Mouse (Mus musculus) limb, embryonic 15.5 days (tissue): Measurements from ENCODE around the gene Methig1. TPM values are rescaled to one million over a fixed set of nuclear protein-coding genes. Genes with fewer than 3 reads are reported as not detected.

Experiments used
- ATAC-seq: fragments of 200-750 bp; cut with Nextera tagmentation; 2 replicates; pipeline ENCODE4 v1.8.0; 2017; ENCODE audit warnings: low read depth, moderate TSS enrichment; ENCODE audit not compliant: insufficient number of reproducible peaks, low FRiP score, low TSS enrichment
- H3K27ac ChIP-seq: fragments of 300-500 bp; sonication (generic); 2 replicates; pipeline ENCODE4 v1.5.1; 2015; ENCODE audit warnings: moderate library complexity, mild to moderate bottlenecking, inconsistent platforms
- H3K27me3 ChIP-seq: fragments of 300-500 bp; sonication (generic); 2 replicates; pipeline ENCODE4 v1.6.1; 2015; ENCODE audit warnings: inconsistent platforms
- H3K36me3 ChIP-seq: fragments of 300-500 bp; sonication (generic); 2 replicates; pipeline ENCODE4 v1.6.1; 2015; ENCODE audit warnings: inconsistent platforms
- H3K4me1 ChIP-seq: fragments of 300-500 bp; sonication (generic); 2 replicates; pipeline ENCODE4 v1.6.1; 2015; ENCODE audit warnings: inconsistent platforms
- H3K4me2 ChIP-seq: fragments of 300-500 bp; sonication (generic); 2 replicates; pipeline ENCODE4 v1.6.1; 2015; ENCODE audit warnings: mild to moderate bottlenecking, inconsistent platforms
- H3K4me3 ChIP-seq: fragments of 300-500 bp; sonication (generic); 2 replicates; pipeline ENCODE4 v1.5.1; 2015; ENCODE audit warnings: mild to moderate bottlenecking, inconsistent platforms
- H3K9ac ChIP-seq: fragments of 300-500 bp; sonication (generic); 2 replicates; pipeline ENCODE4 v1.6.1; 2015; ENCODE audit warnings: inconsistent platforms
- H3K9me3 ChIP-seq: fragments of 300-500 bp; sonication (generic); 2 replicates; pipeline ENCODE4 v1.6.1; 2016; ENCODE audit warnings: inconsistent platforms
- whole genome bisulfite sequencing: fragments of 180-500 bp; shearing (Covaris S2); methylation state at CpG from one replicate; pipeline ENCODE4 v1.1.7; 2015; 5-methylcytosine and 5-hydroxymethylcytosine counted together
- polyA plus RNA-seq: library from polyadenylated mRNA; unstranded; fragments of >200 nt; fragmentation: Nextera tagmentation; extraction: Ambion mirVana; gene quantifications from 2 replicates; pipeline ENCODE4 v1.2.1, GENCODE M21; 2015

Methig1 gene
- polyA plus RNA-seq, 1 experiment from 2014 or later, result not detected

- Histone ChIP-seq H3K9me3 (no peaks in the 10 kb centered on the region), H3K27ac (no peak overlapping the region), H3K4me3 (no peak overlapping the region), H3K36me3 (no peaks in the 10 kb centered on the region), H3K27me3 (no peaks in the 10 kb centered on the region), H3K4me2 (no peak overlapping the region), H3K9ac (no peak overlapping the region), H3K4me1 (no peaks in the 10 kb centered on the region)
- ATAC-seq, result no peak
- WGBS, result 90% methylated on average over 9 of the region's 9 CpGs
Observed at GRCm38 (mm10) chr15:100385705-100386104, 32.8 kb downstream of the Methig1 start.

DNA sequence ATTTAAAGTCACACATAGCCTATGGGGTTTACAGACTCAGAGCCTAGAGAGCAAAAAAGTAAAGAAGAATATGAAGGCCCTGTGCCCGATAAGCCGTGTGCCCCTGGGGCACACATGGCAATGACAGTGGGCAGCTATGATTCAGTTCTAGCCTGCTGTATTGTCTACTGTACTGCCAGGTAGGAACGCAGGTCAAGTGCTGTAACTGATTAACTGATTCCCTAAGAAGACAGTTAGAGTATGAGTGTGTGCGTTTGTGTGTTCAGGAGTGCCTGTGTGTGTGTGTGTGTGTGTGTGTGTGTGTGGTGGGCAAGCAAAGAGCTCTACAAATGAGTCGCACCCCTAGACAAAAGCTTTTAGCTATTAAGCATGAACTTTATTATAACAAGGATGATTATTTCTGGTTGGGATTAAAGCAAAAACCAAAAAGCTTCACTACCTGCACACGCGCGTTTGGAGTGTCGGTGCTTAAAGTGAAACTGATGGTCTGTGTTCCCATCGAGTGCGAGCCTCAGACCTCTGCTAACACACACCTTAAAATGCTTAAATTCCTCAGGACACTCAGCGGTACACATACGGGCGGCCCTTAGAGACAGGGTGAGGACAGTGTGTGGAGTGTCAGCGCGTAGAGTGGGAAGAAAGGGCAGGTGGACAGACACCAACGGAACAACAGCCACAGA lies 34.7 kb downstream of the Methig1 start:
- no peaks in the 10 kb centered on the region for H3K27me3 ChIP-seq
- no peaks in the 10 kb centered on the region for H3K9me3 ChIP-seq
- 91% methylated on average over 17 of the region's 17 CpGs for WGBS
- H3K4me2 ChIP-seq, result no peak overlapping the region
- H3K4me1 ChIP-seq, result no peaks in the 10 kb centered on the region
- no peak for ATAC-seq
- H3K9ac ChIP-seq, result no peak overlapping the region
- no peak overlapping the region for H3K27ac ChIP-seq
- no peak overlapping the region for H3K4me3 ChIP-seq
- H3K36me3 ChIP-seq, result no peaks in the 10 kb centered on the region

GRCm38 (mm10) chr15:100388224-100388835 lies 35.4 kb downstream of the Methig1 start:
- 84% methylated on average over 16 of the region's 16 CpGs for WGBS
- Histone ChIP-seq H3K27me3 (no peaks in the 10 kb centered on the region), H3K4me1 (no peaks in the 10 kb centered on the region), H3K9ac (no peak overlapping the region), H3K27ac (no peak overlapping the region), H3K4me2 (no peak overlapping the region), H3K36me3 (peaks cover under 1% of the 10 kb centered on the region), H3K9me3 (no peaks in the 10 kb centered on the region), H3K4me3 (no peak overlapping the region)
- ATAC-seq, result no peak

DNA sequence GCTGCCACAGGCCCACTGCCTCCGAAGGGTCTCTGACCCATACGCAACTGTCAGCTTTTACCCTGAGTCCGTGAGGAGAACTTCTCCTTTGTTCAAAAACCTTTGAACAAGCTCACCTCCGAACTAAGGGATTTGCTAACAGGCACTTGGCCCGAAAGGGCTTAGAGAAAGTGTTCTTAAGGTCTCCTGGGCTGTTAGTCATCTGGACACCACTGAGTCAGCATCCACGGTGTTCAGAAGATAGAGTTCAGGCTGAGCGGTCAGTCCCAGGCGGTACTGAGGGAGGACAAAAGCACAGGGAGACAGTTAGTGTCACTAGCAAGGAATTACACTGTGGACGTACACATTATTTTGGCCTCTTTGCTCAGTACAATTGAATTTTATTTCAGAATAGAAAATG lies 35.9 kb downstream of the Methig1 start:
- Histone ChIP-seq H3K27me3 (no peaks in the 10 kb centered on the region), H3K9me3 (no peaks in the 10 kb centered on the region), H3K36me3 (peaks cover 6% of the 10 kb centered on the region), H3K9ac (no peak overlapping the region), H3K4me3 (no peak overlapping the region), H3K4me2 (no peak overlapping the region), H3K27ac (no peak overlapping the region), H3K4me1 (no peaks in the 10 kb centered on the region)
- WGBS, result 69% methylated on average over 9 of the region's 9 CpGs
- ATAC-seq, result no peak

- Histone ChIP-seq H3K4me2 (no peak overlapping the region), H3K36me3 (peaks cover 28% of the 10 kb centered on the region), H3K4me3 (no peak overlapping the region), H3K27ac (no peak overlapping the region), H3K4me1 (no peaks in the 10 kb centered on the region), H3K9me3 (no peaks in the 10 kb centered on the region), H3K9ac (no peak overlapping the region), H3K27me3 (no peaks in the 10 kb centered on the region)
- 72% methylated on average over 7 of the region's 7 CpGs for WGBS
- no peak for ATAC-seq
Observed at GRCm38 (mm10) chr15:100391066-100391465, 38.1 kb downstream of the Methig1 start.

DNA sequence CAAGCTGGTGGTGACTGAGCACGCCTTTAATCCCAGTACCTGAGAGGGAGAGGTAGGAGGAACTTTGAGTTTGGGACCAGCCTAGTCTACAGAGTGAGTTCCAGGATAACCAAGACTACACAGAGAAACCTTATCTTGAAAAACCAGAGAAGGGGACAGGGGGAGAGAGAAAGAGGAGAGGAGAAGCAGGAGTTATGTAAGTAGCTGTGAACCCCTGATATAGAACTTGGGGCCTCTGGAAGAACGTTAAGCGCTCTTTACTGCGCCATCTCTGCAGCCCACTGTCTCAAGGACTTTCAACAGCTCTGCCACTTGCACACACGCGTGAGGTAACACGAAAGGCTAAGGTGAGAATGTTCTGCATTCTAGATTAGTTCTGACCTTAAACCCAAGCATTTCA lies 38.6 kb downstream of the Methig1 start:
- no peak for ATAC-seq
- H3K4me1 ChIP-seq, result no peaks in the 10 kb centered on the region

DNA sequence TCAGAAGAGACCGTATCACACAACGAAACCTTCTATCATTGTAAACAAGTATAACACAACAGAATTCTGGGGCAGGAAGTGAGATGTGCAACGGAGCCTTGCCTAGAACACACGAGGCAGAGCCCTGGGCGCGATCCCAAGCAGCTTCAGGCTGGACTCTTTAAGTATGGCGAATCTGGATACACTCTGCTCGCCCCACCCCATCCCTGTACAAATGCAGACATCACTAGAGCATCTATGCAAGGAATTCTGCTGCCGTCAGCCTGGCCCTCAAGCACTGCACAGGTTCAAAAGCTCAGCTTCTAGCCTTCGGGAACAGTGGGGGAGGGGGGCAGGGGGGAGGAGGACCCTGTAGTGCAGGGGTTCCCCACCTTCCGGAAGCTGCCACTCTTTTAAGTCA lies 40.1 kb downstream of the Methig1 start:
- Histone ChIP-seq H3K27me3 (no peaks in the 10 kb centered on the region), H3K9ac (no peak overlapping the region), H3K4me2 (no peak overlapping the region), H3K9me3 (no peaks in the 10 kb centered on the region), H3K36me3 (peaks cover 47% of the 10 kb centered on the region), H3K27ac (no peak overlapping the region), H3K4me1 (no peaks in the 10 kb centered on the region), H3K4me3 (no peak overlapping the region)
- 69% methylated on average over 11 of the region's 11 CpGs for WGBS
- ATAC-seq, result no peak

More for the DNA sequence above, 38.6 kb downstream of the Methig1 start:
- no peak overlapping the region for H3K4me3 ChIP-seq
- H3K27ac ChIP-seq, result no peak overlapping the region
- H3K4me2 ChIP-seq, result no peak overlapping the region
- peaks cover 33% of the 10 kb centered on the region for H3K36me3 ChIP-seq
- WGBS, result 86% methylated on average over 7 of the region's 7 CpGs
- H3K9ac ChIP-seq, result no peak overlapping the region
- no peaks in the 10 kb centered on the region for H3K9me3 ChIP-seq
- no peaks in the 10 kb centered on the region for H3K27me3 ChIP-seq

DNA sequence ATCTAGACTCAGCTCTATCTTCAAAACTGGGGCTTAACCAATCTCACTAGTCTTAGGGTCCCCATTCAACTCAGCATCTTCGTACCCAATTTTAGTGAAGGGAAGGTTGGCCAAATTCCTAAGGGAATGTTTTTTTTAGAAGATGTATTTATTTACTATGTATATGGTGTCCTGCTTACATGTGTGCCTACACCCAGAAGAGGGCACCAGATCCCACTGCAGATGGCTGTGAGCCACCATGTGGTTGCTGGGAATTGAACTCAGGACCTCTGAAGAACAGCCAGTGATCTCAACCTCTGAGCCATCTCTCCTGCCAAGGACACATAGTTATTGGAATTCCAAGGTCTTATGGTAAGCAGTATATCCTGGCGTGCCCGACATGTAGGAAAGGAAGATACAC lies 42.6 kb downstream of the Methig1 start:
- Histone ChIP-seq H3K36me3 (peaks cover 72% of the 10 kb centered on the region), H3K4me3 (no peak overlapping the region), H3K27ac (no peak overlapping the region), H3K9me3 (no peaks in the 10 kb centered on the region), H3K27me3 (no peaks in the 10 kb centered on the region), H3K9ac (no peak overlapping the region), H3K4me2 (no peak overlapping the region), H3K4me1 (no peaks in the 10 kb centered on the region)
- no peak for ATAC-seq
- WGBS, result over 99% methylated on average over 3 of the region's 3 CpGs

DNA sequence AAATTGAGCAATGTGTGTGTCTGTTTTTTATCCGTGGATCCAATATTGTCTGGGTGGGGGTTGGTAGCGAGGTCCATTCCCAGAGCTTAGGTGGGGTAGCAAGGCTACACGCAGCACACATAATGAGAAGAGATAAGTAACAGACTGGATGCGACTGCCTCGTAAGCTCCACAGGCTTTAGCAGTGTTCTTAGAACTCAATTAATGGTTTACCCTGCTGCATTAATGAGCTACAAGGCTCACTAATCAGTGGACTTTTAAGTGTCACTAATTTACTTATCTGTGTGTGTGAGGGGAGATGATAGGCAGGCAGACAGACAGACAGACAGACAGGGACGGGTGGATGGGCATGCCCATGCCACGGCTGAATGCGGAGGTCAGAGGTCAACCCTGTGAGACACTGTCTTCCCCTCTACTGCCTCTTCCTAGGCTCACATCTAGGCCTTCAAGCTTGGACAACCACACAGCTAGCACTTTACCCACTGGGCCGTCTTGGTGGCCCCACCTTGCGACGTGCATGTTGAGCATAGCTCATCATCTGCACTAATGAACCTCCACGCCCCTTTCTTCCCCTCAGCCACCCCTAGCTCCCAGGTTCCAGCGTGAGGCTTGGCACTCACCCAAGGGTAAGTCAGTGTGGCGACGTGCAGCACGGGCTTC lies 47.8 kb downstream of the Methig1 start:
- H3K4me3 ChIP-seq, result no peak overlapping the region
- H3K4me1 ChIP-seq, result no peaks in the 10 kb centered on the region
- 0 out of 2 replicates have a peak, but pooled peaks have one; percentile 21 for ATAC-seq
- no peak overlapping the region for H3K27ac ChIP-seq
- H3K36me3 ChIP-seq, result peaks cover 99% of the 10 kb centered on the region
- H3K9ac ChIP-seq, result no peak overlapping the region
- no peaks in the 10 kb centered on the region for H3K9me3 ChIP-seq
- H3K27me3 ChIP-seq, result no peaks in the 10 kb centered on the region
- WGBS, result 81% methylated on average over 16 of the region's 16 CpGs
- no peak overlapping the region for H3K4me2 ChIP-seq

DNA sequence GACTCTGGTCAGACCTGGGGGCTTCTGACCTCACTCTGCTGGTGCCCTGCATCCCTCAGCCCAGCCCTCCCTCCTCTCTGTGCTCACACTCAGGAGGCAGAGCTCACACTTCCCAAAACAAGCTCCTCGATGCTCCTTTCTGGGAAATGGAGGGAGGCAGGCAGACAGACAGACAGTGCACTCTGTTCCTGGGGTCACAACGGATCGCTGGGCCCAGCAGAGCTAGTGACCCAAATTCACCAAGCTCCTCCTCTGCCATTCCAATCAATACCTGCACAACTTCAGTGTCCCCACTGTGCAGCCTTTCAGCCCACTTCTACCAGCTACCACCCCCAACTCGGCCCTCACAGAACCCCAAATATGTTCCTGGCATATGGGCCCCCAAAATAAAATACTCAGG lies 48.9 kb downstream of the Methig1 start:
- Histone ChIP-seq H3K36me3 (peaks cover 95% of the 10 kb centered on the region), H3K27ac (no peak overlapping the region), H3K4me1 (no peaks in the 10 kb centered on the region), H3K9me3 (no peaks in the 10 kb centered on the region), H3K4me2 (no peak overlapping the region), H3K27me3 (no peaks in the 10 kb centered on the region), H3K4me3 (no peak overlapping the region), H3K9ac (no peak overlapping the region)
- 88% methylated on average over 4 of the region's 4 CpGs for WGBS
- ATAC-seq, result no peak

DNA sequence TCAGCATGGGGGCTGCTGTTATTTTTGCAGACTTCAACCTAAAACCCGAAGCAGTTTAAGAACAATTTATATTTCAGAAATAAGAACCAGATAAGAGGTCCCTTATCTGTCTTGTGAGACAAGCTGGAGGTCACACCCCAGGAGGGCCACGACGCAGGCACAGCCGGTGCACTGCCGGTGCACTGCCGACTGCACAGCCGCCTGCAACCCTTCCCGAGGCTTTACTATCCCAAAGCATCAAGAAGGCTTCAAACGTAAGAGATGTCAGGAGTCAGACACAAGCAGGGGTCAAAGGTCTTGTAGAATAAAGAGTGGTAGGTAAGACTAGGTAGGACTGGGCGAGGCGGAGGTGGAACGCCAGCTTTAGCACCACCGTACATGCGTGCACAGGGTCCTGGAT lies 49.4 kb downstream of the Methig1 start:
- no peak overlapping the region for H3K27ac ChIP-seq
- H3K4me2 ChIP-seq, result no peak overlapping the region
- no peaks in the 10 kb centered on the region for H3K27me3 ChIP-seq
- H3K36me3 ChIP-seq, result peaks cover 89% of the 10 kb centered on the region
- WGBS, result 88% methylated on average over 14 of the region's 14 CpGs
- no peaks in the 10 kb centered on the region for H3K9me3 ChIP-seq
- no peak for ATAC-seq
- no peaks in the 10 kb centered on the region for H3K4me1 ChIP-seq
- no peak overlapping the region for H3K9ac ChIP-seq
- no peak overlapping the region for H3K4me3 ChIP-seq

- Histone ChIP-seq H3K36me3 (peaks cover 86% of the 10 kb centered on the region), H3K4me3 (no peak overlapping the region), H3K4me1 (no peaks in the 10 kb centered on the region), H3K27ac (no peak overlapping the region), H3K4me2 (no peak overlapping the region), H3K27me3 (no peaks in the 10 kb centered on the region), H3K9me3 (no peaks in the 10 kb centered on the region), H3K9ac (no peak overlapping the region)
- WGBS, result 84% methylated on average over 4 of the region's 4 CpGs
- ATAC-seq, result no peak
Observed at GRCm38 (mm10) chr15:100402798-100403197, 49.8 kb downstream of the Methig1 start.
